Mouse (Mus musculus) macrophage (primary cell): ENCODE data around the gene Gm37240. TPM values are rescaled to one million over a fixed set of nuclear protein-coding genes. Genes with fewer than 3 reads are reported as not detected.

Experiments used
- H3K27ac ChIP-seq: fragments of 350-480 bp; formaldehyde crosslinking; 2 replicates; pipeline ENCODE4 v1.9.0; 2021
- H3K36me3 ChIP-seq: fragments of 350-480 bp; formaldehyde crosslinking; 2 replicates; pipeline ENCODE4 v1.9.0; 2021; ENCODE audit errors: inconsistent target
- H3K4me3 ChIP-seq: fragments of 350-480 bp; formaldehyde crosslinking; 2 replicates; pipeline ENCODE4 v1.9.0; 2021; ENCODE audit errors: inconsistent target
- H3K79me2 ChIP-seq: fragments of 350-480 bp; formaldehyde crosslinking; 2 replicates; pipeline ENCODE4 v1.9.0; 2021; ENCODE audit errors: inconsistent target
- WGBS: methylation state at CpG from one replicate; pipeline ENCODE4 v1.1.7; 2026; ENCODE audit warnings: inconsistent platforms; ENCODE audit not compliant: missing documents; 5-methylcytosine and 5-hydroxymethylcytosine counted together
- polyA plus RNA-seq: library from polyadenylated mRNA; stranded (reverse); fragments of 250-400 nt; gene quantifications from 3 replicates; pipeline ENCODE4 v1.2.4, GENCODE M21; 2018; ENCODE audit warnings: inconsistent platforms

Gm37240 gene
- polyA plus RNA-seq, 1 experiment from 2014 or later, result not detected

- WGBS, result 96% methylated on average over 6 of the region's 6 CpGs
- Histone ChIP-seq H3K79me2 (no peaks in the 10 kb centered on the region), H3K27ac (no peak overlapping the region), H3K36me3 (no peaks in the 10 kb centered on the region), H3K4me3 (no peak overlapping the region)
These were observed 111.2 kb downstream of the Gm37240 start for GRCm38 (mm10) chr3:85776126-85776525.

- Histone ChIP-seq H3K79me2 (no peaks in the 10 kb centered on the region), H3K27ac (no peak overlapping the region), H3K4me3 (no peak overlapping the region), H3K36me3 (no peaks in the 10 kb centered on the region)
- 87% methylated on average over 3 of the region's 4 CpGs for WGBS
These were observed 113.4 kb downstream of the Gm37240 start for GRCm38 (mm10) chr3:85773886-85774285.

GRCm38 (mm10) chr3:85773425-85773824, 113.9 kb downstream of the Gm37240 start:
- WGBS, result 42% methylated on average over 3 of the region's 3 CpGs
- Histone ChIP-seq H3K4me3 (no peak overlapping the region), H3K36me3 (no peaks in the 10 kb centered on the region), H3K79me2 (no peaks in the 10 kb centered on the region), H3K27ac (no peak overlapping the region)

- 93% methylated on average over 7 of the region's 7 CpGs for WGBS
- Histone ChIP-seq H3K4me3 (no peak overlapping the region), H3K79me2 (no peaks in the 10 kb centered on the region), H3K36me3 (no peaks in the 10 kb centered on the region), H3K27ac (no peak overlapping the region)
These were observed 122.4 kb downstream of the Gm37240 start for GRCm38 (mm10) chr3:85764937-85765337.

- H3K27ac ChIP-seq, result no peak overlapping the region
- 93% methylated on average over 18 of the region's 18 CpGs for WGBS
- no peaks in the 10 kb centered on the region for H3K36me3 ChIP-seq
- H3K4me3 ChIP-seq, result no peak overlapping the region
- no peaks in the 10 kb centered on the region for H3K79me2 ChIP-seq
These were observed 123.1 kb downstream of the Gm37240 start for GRCm38 (mm10) chr3:85764008-85764834.

- no peaks in the 10 kb centered on the region for H3K36me3 ChIP-seq
- H3K79me2 ChIP-seq, result no peaks in the 10 kb centered on the region
- H3K4me3 ChIP-seq, result no peak overlapping the region
- WGBS, result 54% methylated on average over 2 of the region's 2 CpGs
- no peak overlapping the region for H3K27ac ChIP-seq
These were observed 129.4 kb downstream of the Gm37240 start for GRCm38 (mm10) chr3:85757944-85758343.

- no peak overlapping the region for H3K27ac ChIP-seq
- H3K4me3 ChIP-seq, result no peak overlapping the region
- H3K79me2 ChIP-seq, result no peaks in the 10 kb centered on the region
- 96% methylated on average over 4 of the region's 4 CpGs for WGBS
- H3K36me3 ChIP-seq, result no peaks in the 10 kb centered on the region
These were observed 129.9 kb downstream of the Gm37240 start for GRCm38 (mm10) chr3:85757435-85757834.

GRCm38 (mm10) chr3:85749348-85749747, 138.0 kb downstream of the Gm37240 start:
- Histone ChIP-seq H3K79me2 (no peaks in the 10 kb centered on the region), H3K4me3 (no peak overlapping the region), H3K27ac (no peak overlapping the region), H3K36me3 (no peaks in the 10 kb centered on the region)
- 69% methylated on average over 4 of the region's 4 CpGs for WGBS

- no peaks in the 10 kb centered on the region for H3K36me3 ChIP-seq
- H3K27ac ChIP-seq, result no peak overlapping the region
- WGBS, result 53% methylated on average over 4 of the region's 4 CpGs
These were observed 138.5 kb downstream of the Gm37240 start for GRCm38 (mm10) chr3:85748863-85749262.

GRCm38 (mm10) chr3:85746116-85746515, 141.2 kb downstream of the Gm37240 start:
- H3K4me3 ChIP-seq, result no peak overlapping the region
- no peak overlapping the region for H3K27ac ChIP-seq
- 86% methylated on average over 4 of the region's 4 CpGs for WGBS
- no peaks in the 10 kb centered on the region for H3K79me2 ChIP-seq
- H3K36me3 ChIP-seq, result no peaks in the 10 kb centered on the region

More at GRCm38 (mm10) chr3:85748863-85749262, 138.5 kb downstream of the Gm37240 start:
- Histone ChIP-seq H3K4me3 (no peak overlapping the region), H3K79me2 (no peaks in the 10 kb centered on the region)

GRCm38 (mm10) chr3:85741767-85742166, 145.6 kb downstream of the Gm37240 start:
- Histone ChIP-seq H3K4me3 (no peak overlapping the region), H3K79me2 (no peaks in the 10 kb centered on the region), H3K27ac (no peak overlapping the region), H3K36me3 (no peaks in the 10 kb centered on the region)
- 86% methylated on average over 3 of the region's 3 CpGs for WGBS

- WGBS, result 86% methylated on average over 3 of the region's 3 CpGs
- Histone ChIP-seq H3K79me2 (no peaks in the 10 kb centered on the region), H3K27ac (no peak overlapping the region), H3K4me3 (no peak overlapping the region), H3K36me3 (no peaks in the 10 kb centered on the region)
These were observed 148.7 kb downstream of the Gm37240 start for GRCm38 (mm10) chr3:85738591-85738990.

- Histone ChIP-seq H3K27ac (no peak overlapping the region), H3K4me3 (no peak overlapping the region), H3K79me2 (no peaks in the 10 kb centered on the region), H3K36me3 (no peaks in the 10 kb centered on the region)
- 86% methylated on average over 4 of the region's 5 CpGs for WGBS
These were observed 153.2 kb downstream of the Gm37240 start for GRCm38 (mm10) chr3:85733939-85734729.

GRCm38 (mm10) chr3:85727171-85727570, 160.1 kb downstream of the Gm37240 start:
- H3K27ac ChIP-seq, result no peak overlapping the region
- WGBS, result 75% methylated on average over 2 of the region's 2 CpGs
- H3K36me3 ChIP-seq, result no peaks in the 10 kb centered on the region
- no peak overlapping the region for H3K4me3 ChIP-seq
- H3K79me2 ChIP-seq, result no peaks in the 10 kb centered on the region

GRCm38 (mm10) chr3:85725971-85726370, 161.3 kb downstream of the Gm37240 start:
- no peaks in the 10 kb centered on the region for H3K36me3 ChIP-seq
- 87% methylated on average over 3 of the region's 3 CpGs for WGBS
- H3K27ac ChIP-seq, result no peak overlapping the region
- H3K4me3 ChIP-seq, result no peak overlapping the region
- H3K79me2 ChIP-seq, result no peaks in the 10 kb centered on the region
